Mouse (Mus musculus) forebrain, embryonic 12.5 days (tissue): ENCODE results near the gene Ncor2. TPM values are rescaled to one million over a fixed set of nuclear protein-coding genes. Genes with fewer than 3 reads are reported as not detected.
A peak's percentile ranks its signal among the peaks of the same experiment; 100 is the strongest.

Experiments used
- ATAC-seq: fragments of 200-750 bp; cut with Nextera tagmentation; 2 replicates; pipeline ENCODE4 v1.8.0; 2017; ENCODE audit warnings: moderate TSS enrichment; ENCODE audit not compliant: low FRiP score
- H3K27ac ChIP-seq: fragments of 300-500 bp; sonication (generic); 2 replicates; pipeline ENCODE4 v1.5.1; 2016; ENCODE audit warnings: mild to moderate bottlenecking
- H3K27me3 ChIP-seq: fragments of 300-500 bp; sonication (generic); 2 replicates; pipeline ENCODE4 v1.6.1; 2016; ENCODE audit warnings: mild to moderate bottlenecking
- H3K36me3 ChIP-seq: fragments of 300-500 bp; sonication (generic); replicated peaks from 2 replicates; pipeline ENCODE4 v1.6.1; 2016; ENCODE audit warnings: mild to moderate bottlenecking
- H3K4me1 ChIP-seq: fragments of 300-500 bp; sonication (generic); 2 replicates; pipeline ENCODE4 v1.6.1; 2016
- H3K4me2 ChIP-seq: fragments of 300-500 bp; sonication (generic); 2 replicates; pipeline ENCODE4 v1.6.1; 2016; ENCODE audit warnings: mild to moderate bottlenecking, moderate library complexity
- H3K4me3 ChIP-seq: fragments of 300-500 bp; sonication (generic); replicated peaks from 2 replicates; pipeline ENCODE4 v1.5.1; 2016; ENCODE audit warnings: mild to moderate bottlenecking
- H3K9ac ChIP-seq: fragments of 300-500 bp; sonication (generic); 2 replicates; pipeline ENCODE4 v1.6.1; 2016; ENCODE audit warnings: mild to moderate bottlenecking
- H3K9me3 ChIP-seq: fragments of 300-500 bp; sonication (generic); 2 replicates; pipeline ENCODE4 v1.6.1; 2016
- WGBS: fragments of 180-500 bp; shearing (Covaris S2); methylation state at CpG from one replicate; pipeline ENCODE4 v1.1.7; 2016; 5-methylcytosine and 5-hydroxymethylcytosine counted together
- polyA plus RNA-seq: library from polyadenylated mRNA; unstranded; fragments of >200 nt; fragmentation: Nextera tagmentation; extraction: Ambion mirVana; gene quantifications from 2 replicates; pipeline ENCODE4 v1.2.1, GENCODE M21; 2016

Gene Ncor2
- polyA plus RNA-seq, 1 experiment from 2014 or later = 26.0 TPM

- ATAC-seq = no peak
- Histone ChIP-seq H3K4me3 (no peak overlapping the region), H3K4me2 (no peak overlapping the region), H3K4me1 (peaks cover 19% of the 10 kb centered on the region), H3K27ac (no peak overlapping the region; the same call in 1 of the 2 replicates), H3K27me3 (no peaks in the 10 kb centered on the region), H3K36me3 (peaks cover 65% of the 10 kb centered on the region), H3K9me3 (no peaks in the 10 kb centered on the region), H3K9ac (no peak overlapping the region)
- 86% methylated on average over 4 of the region's 4 CpGs for WGBS
Observed at GRCm38 (mm10) chr5:125073335-125073734, 105.7 kb downstream of the Ncor2 start.

GRCm38 (mm10) chr5:125072425-125072824, 106.6 kb downstream of the Ncor2 start:
- WGBS = 90% methylated on average over 7 of the region's 7 CpGs

GRCm38 (mm10) chr5:125071919-125072318, 107.1 kb downstream of the Ncor2 start:
- H3K27ac ChIP-seq = no peak overlapping the region
- H3K27me3 ChIP-seq = no peaks in the 10 kb centered on the region
- no peak overlapping the region for H3K4me3 ChIP-seq
- peaks cover 63% of the 10 kb centered on the region for H3K36me3 ChIP-seq
- no peaks in the 10 kb centered on the region for H3K9me3 ChIP-seq
- H3K9ac ChIP-seq = no peak overlapping the region
- WGBS = 86% methylated on average over 4 of the region's 4 CpGs
- ATAC-seq = no peak
- H3K4me1 ChIP-seq = peaks cover 19% of the 10 kb centered on the region
- no peak overlapping the region for H3K4me2 ChIP-seq

More at GRCm38 (mm10) chr5:125072425-125072824, 106.6 kb downstream of the Ncor2 start:
- peaks cover 65% of the 10 kb centered on the region for H3K36me3 ChIP-seq
- no peak overlapping the region for H3K4me2 ChIP-seq
- H3K4me3 ChIP-seq = no peak overlapping the region
- H3K4me1 ChIP-seq = peaks cover 19% of the 10 kb centered on the region
- H3K9ac ChIP-seq = no peak overlapping the region
- H3K9me3 ChIP-seq = no peaks in the 10 kb centered on the region
- no peak for ATAC-seq
- no peak overlapping the region for H3K27ac ChIP-seq
- H3K27me3 ChIP-seq = no peaks in the 10 kb centered on the region

GRCm38 (mm10) chr5:125070399-125070798, 108.6 kb downstream of the Ncor2 start:
- no peak for ATAC-seq
- Histone ChIP-seq H3K4me2 (no peak overlapping the region), H3K27ac (no peak overlapping the region), H3K4me3 (no peak overlapping the region), H3K36me3 (peaks cover 65% of the 10 kb centered on the region), H3K4me1 (peaks cover 19% of the 10 kb centered on the region), H3K9ac (no peak overlapping the region), H3K9me3 (no peaks in the 10 kb centered on the region), H3K27me3 (no peaks in the 10 kb centered on the region)
- 68% methylated on average over 2 of the region's 2 CpGs for WGBS

GRCm38 (mm10) chr5:125069916-125070315, 109.1 kb downstream of the Ncor2 start:
- peaks cover 19% of the 10 kb centered on the region for H3K4me1 ChIP-seq
- no peak for ATAC-seq
- H3K27ac ChIP-seq = peak overlapping the region; percentile 56; the same call in 1 of the 2 replicates
- H3K27me3 ChIP-seq = no peaks in the 10 kb centered on the region
- no peaks in the 10 kb centered on the region for H3K9me3 ChIP-seq
- peaks cover 68% of the 10 kb centered on the region for H3K36me3 ChIP-seq
- H3K4me3 ChIP-seq = no peak overlapping the region
- no peak overlapping the region for H3K9ac ChIP-seq
- no peak overlapping the region for H3K4me2 ChIP-seq
- WGBS = 82% methylated on average over 5 of the region's 5 CpGs

- 70% methylated on average over 5 of the region's 5 CpGs for WGBS
- no peak for ATAC-seq
Observed at GRCm38 (mm10) chr5:125069426-125069825, 109.6 kb downstream of the Ncor2 start.

GRCm38 (mm10) chr5:125068371-125068951, 110.6 kb downstream of the Ncor2 start:
- Histone ChIP-seq H3K4me1 (peaks cover 22% of the 10 kb centered on the region), H3K4me2 (no peak overlapping the region), H3K9ac (no peak overlapping the region), H3K27ac (peak overlapping the region; percentile 69), H3K27me3 (no peaks in the 10 kb centered on the region), H3K4me3 (no peak overlapping the region), H3K9me3 (no peaks in the 10 kb centered on the region), H3K36me3 (peaks cover 65% of the 10 kb centered on the region)
- WGBS = 73% methylated on average over 15 of the region's 16 CpGs
- ATAC-seq = no peak

More at GRCm38 (mm10) chr5:125069426-125069825, 109.6 kb downstream of the Ncor2 start:
- Histone ChIP-seq H3K9ac (no peak overlapping the region), H3K27me3 (no peaks in the 10 kb centered on the region), H3K4me1 (peaks cover 19% of the 10 kb centered on the region), H3K4me2 (no peak overlapping the region), H3K9me3 (no peaks in the 10 kb centered on the region), H3K27ac (peak overlapping the region; percentile 69), H3K4me3 (no peak overlapping the region), H3K36me3 (peaks cover 70% of the 10 kb centered on the region)

- Histone ChIP-seq H3K4me3 (no peak overlapping the region), H3K4me1 (peaks cover 30% of the 10 kb centered on the region), H3K9ac (no peak overlapping the region), H3K27ac (peak overlapping the region; percentile 69), H3K36me3 (peaks cover 61% of the 10 kb centered on the region), H3K9me3 (no peaks in the 10 kb centered on the region), H3K4me2 (no peak overlapping the region), H3K27me3 (no peaks in the 10 kb centered on the region)
- WGBS = 94% methylated on average over 14 of the region's 14 CpGs
- no peak for ATAC-seq
Observed at GRCm38 (mm10) chr5:125067673-125068072, 111.3 kb downstream of the Ncor2 start.

- no peak overlapping the region for H3K27ac ChIP-seq
- H3K9me3 ChIP-seq = no peaks in the 10 kb centered on the region
- no peaks in the 10 kb centered on the region for H3K27me3 ChIP-seq
- no peak for ATAC-seq
- no peak overlapping the region for H3K9ac ChIP-seq
- H3K4me1 ChIP-seq = peaks cover 33% of the 10 kb centered on the region
- H3K4me2 ChIP-seq = no peak overlapping the region
- WGBS = 89% methylated on average over 13 of the region's 13 CpGs
- H3K36me3 ChIP-seq = peaks cover 58% of the 10 kb centered on the region
- H3K4me3 ChIP-seq = no peak overlapping the region
Observed at GRCm38 (mm10) chr5:125066479-125067471, 112.2 kb downstream of the Ncor2 start.

GRCm38 (mm10) chr5:125063015-125063414, 116.0 kb downstream of the Ncor2 start:
- Histone ChIP-seq H3K36me3 (peaks cover 50% of the 10 kb centered on the region), H3K9ac (no peak overlapping the region), H3K27me3 (peaks cover 10% of the 10 kb centered on the region), H3K9me3 (no peaks in the 10 kb centered on the region), H3K4me2 (no peak overlapping the region), H3K27ac (peak overlapping the region; percentile 75), H3K4me3 (no peak overlapping the region), H3K4me1 (peaks cover 35% of the 10 kb centered on the region)
- 48% methylated on average over 17 of the region's 17 CpGs for WGBS
- ATAC-seq = peak; percentile 45

- no peak for ATAC-seq
- peak overlapping the region; percentile 56 for H3K27ac ChIP-seq
- peak overlapping the region; percentile 54 for H3K4me2 ChIP-seq
- peaks cover 36% of the 10 kb centered on the region for H3K36me3 ChIP-seq
- WGBS = 4% methylated on average over 27 of the region's 29 CpGs
- peaks cover 57% of the 10 kb centered on the region for H3K4me1 ChIP-seq
- H3K9me3 ChIP-seq = no peaks in the 10 kb centered on the region
- H3K4me3 ChIP-seq = peak overlapping the region; percentile 27
- H3K27me3 ChIP-seq = peaks cover 17% of the 10 kb centered on the region
- peak overlapping the region; percentile 59 for H3K9ac ChIP-seq
Observed at GRCm38 (mm10) chr5:125058267-125058668, 120.8 kb downstream of the Ncor2 start.

- Histone ChIP-seq H3K4me2 (peak overlapping the region; percentile 54), H3K27me3 (peaks cover 17% of the 10 kb centered on the region), H3K9me3 (no peaks in the 10 kb centered on the region), H3K4me1 (peaks cover 51% of the 10 kb centered on the region), H3K36me3 (peaks cover 38% of the 10 kb centered on the region), H3K9ac (peak overlapping the region; percentile 59), H3K27ac (peak overlapping the region; percentile 56), H3K4me3 (peak overlapping the region; percentile 27)
- no peak for ATAC-seq
- WGBS = 8% methylated on average over 29 of the region's 29 CpGs
Observed at GRCm38 (mm10) chr5:125057555-125058266, 121.3 kb downstream of the Ncor2 start.
